Mouse (Mus musculus) heart, embryonic 10.5 days (tissue): ENCODE measurements around the gene Zic4. TPM values are rescaled to one million over a fixed set of nuclear protein-coding genes. Genes with fewer than 3 reads are reported as not detected.

ENCODE experiments used
- DNase-seq: peaks from one replicate; pipeline ENCODE4 v3.0.0-alpha.2; 2017; ENCODE audit warnings: low spot score
- H3K27ac ChIP-seq: fragments of 300-500 bp; sonication (generic); 2 replicates; pipeline ENCODE4 v1.5.1; 2016; ENCODE audit warnings: mild to moderate bottlenecking
- H3K27me3 ChIP-seq: fragments of 300-500 bp; sonication (generic); 2 replicates; pipeline ENCODE4 v1.6.1; 2016; ENCODE audit warnings: mild to moderate bottlenecking; ENCODE audit not compliant: poor library complexity, insufficient read depth, severe bottlenecking
- H3K36me3 ChIP-seq: fragments of 300-500 bp; sonication (generic); 2 replicates; pipeline ENCODE4 v1.6.1; 2016; ENCODE audit warnings: mild to moderate bottlenecking, moderate library complexity
- H3K4me1 ChIP-seq: fragments of 300-500 bp; sonication (generic); 2 replicates; pipeline ENCODE4 v1.6.1; 2016; ENCODE audit warnings: mild to moderate bottlenecking
- H3K4me3 ChIP-seq: fragments of 300-500 bp; sonication (generic); 2 replicates; pipeline ENCODE4 v1.5.1; 2016; ENCODE audit warnings: mild to moderate bottlenecking, moderate library complexity
- H3K9me3 ChIP-seq: fragments of 300-500 bp; sonication (generic); 2 replicates; pipeline ENCODE4 v1.6.1; 2016; ENCODE audit warnings: mild to moderate bottlenecking, moderate library complexity
- WGBS: fragments of 180-500 bp; shearing (Covaris S2); methylation state at CpG from one replicate; pipeline ENCODE4 v1.1.7; 2016; 5-methylcytosine and 5-hydroxymethylcytosine counted together
- polyA plus RNA-seq: library from polyadenylated mRNA; unstranded; fragments of >200 nt; fragmentation: Nextera tagmentation; extraction: Ambion mirVana; gene quantifications from 2 replicates; pipeline ENCODE4 v1.2.1, GENCODE M21; 2016

Zic4 gene
- polyA plus RNA-seq, 1 experiment from 2014 or later, result 0.13 TPM

- Histone ChIP-seq H3K36me3 (no peaks in the 10 kb centered on the region), H3K4me3 (no peak overlapping the region), H3K4me1 (peaks cover 10% of the 10 kb centered on the region; the same call in 1 of the 2 replicates), H3K27me3 (peaks cover 98% of the 10 kb centered on the region), H3K9me3 (no peaks in the 10 kb centered on the region), H3K27ac (no peak overlapping the region)
- peak; percentile 64 for DNase-seq
- WGBS, result 3% methylated on average over 8 of the region's 8 CpGs
Measured at GRCm38 (mm10) chr9:91385561-91386430, 23.6 kb downstream of the Zic4 start.

GRCm38 (mm10) chr9:91386502-91386890 lies 24.3 kb downstream of the Zic4 start:
- peak; percentile 73 for DNase-seq
- WGBS, result 1% methylated on average over 17 of the region's 17 CpGs
- no peaks in the 10 kb centered on the region for H3K36me3 ChIP-seq

GRCm38 (mm10) chr9:91386891-91387739 lies 24.9 kb downstream of the Zic4 start:
- no peak overlapping the region for H3K4me3 ChIP-seq
- H3K27ac ChIP-seq, result no peak overlapping the region
- H3K27me3 ChIP-seq, result peaks cover 100% of the 10 kb centered on the region
- DNase-seq, result peak; percentile 65
- H3K4me1 ChIP-seq, result peaks cover 3% of the 10 kb centered on the region; the same call in 1 of the 2 replicates
- no peaks in the 10 kb centered on the region for H3K9me3 ChIP-seq
- H3K36me3 ChIP-seq, result no peaks in the 10 kb centered on the region
- under 1% methylated on average over 31 of the region's 31 CpGs for WGBS

More at GRCm38 (mm10) chr9:91386502-91386890, 24.3 kb downstream of the Zic4 start:
- Histone ChIP-seq H3K9me3 (no peaks in the 10 kb centered on the region), H3K27ac (no peak overlapping the region), H3K4me3 (no peak overlapping the region), H3K4me1 (peaks cover 8% of the 10 kb centered on the region; the same call in 1 of the 2 replicates), H3K27me3 (peaks cover 100% of the 10 kb centered on the region)

DNA sequence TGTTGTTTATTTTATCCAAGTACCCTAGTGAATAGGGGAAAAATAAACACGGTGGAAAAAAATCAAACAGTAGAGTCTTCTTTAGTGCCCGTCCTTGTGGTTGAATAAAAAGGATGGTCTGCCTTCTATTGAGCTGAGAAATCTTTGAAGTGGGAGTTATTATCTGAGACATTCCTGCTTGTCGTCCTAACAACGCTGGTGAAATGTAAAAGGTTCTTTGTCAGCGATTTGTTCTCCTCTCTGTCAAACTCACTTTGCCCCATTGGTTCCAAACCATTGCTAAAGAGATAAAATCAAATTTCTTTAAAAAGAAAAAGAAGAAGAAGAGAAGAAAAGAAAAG lies 25.5 kb downstream of the Zic4 start:
- WGBS, result under 1% methylated on average over 5 of the region's 5 CpGs
- Histone ChIP-seq H3K27ac (no peak overlapping the region), H3K4me1 (peaks cover 3% of the 10 kb centered on the region; the same call in 1 of the 2 replicates), H3K36me3 (no peaks in the 10 kb centered on the region), H3K9me3 (no peaks in the 10 kb centered on the region), H3K4me3 (no peak overlapping the region), H3K27me3 (peaks cover 100% of the 10 kb centered on the region)
- DNase-seq, result no peak

- H3K4me1 ChIP-seq, result peaks cover 3% of the 10 kb centered on the region; the same call in 1 of the 2 replicates
- H3K27me3 ChIP-seq, result peaks cover 100% of the 10 kb centered on the region
- no peak overlapping the region for H3K4me3 ChIP-seq
- no peaks in the 10 kb centered on the region for H3K9me3 ChIP-seq
- no peak for DNase-seq
- WGBS, result 5% methylated on average over 4 of the region's 4 CpGs
- H3K27ac ChIP-seq, result no peak overlapping the region
- no peaks in the 10 kb centered on the region for H3K36me3 ChIP-seq
Measured at GRCm38 (mm10) chr9:91388173-91388572, 26.0 kb downstream of the Zic4 start.

- no peaks in the 10 kb centered on the region for H3K36me3 ChIP-seq
- WGBS, result 8% methylated on average over 8 of the region's 8 CpGs
- no peak overlapping the region for H3K27ac ChIP-seq
- no peak for DNase-seq
- peaks cover 99% of the 10 kb centered on the region for H3K27me3 ChIP-seq
- no peak overlapping the region for H3K4me3 ChIP-seq
- no peaks in the 10 kb centered on the region for H3K4me1 ChIP-seq
- no peaks in the 10 kb centered on the region for H3K9me3 ChIP-seq
Measured at GRCm38 (mm10) chr9:91393376-91394068, 31.3 kb downstream of the Zic4 start.

DNA sequence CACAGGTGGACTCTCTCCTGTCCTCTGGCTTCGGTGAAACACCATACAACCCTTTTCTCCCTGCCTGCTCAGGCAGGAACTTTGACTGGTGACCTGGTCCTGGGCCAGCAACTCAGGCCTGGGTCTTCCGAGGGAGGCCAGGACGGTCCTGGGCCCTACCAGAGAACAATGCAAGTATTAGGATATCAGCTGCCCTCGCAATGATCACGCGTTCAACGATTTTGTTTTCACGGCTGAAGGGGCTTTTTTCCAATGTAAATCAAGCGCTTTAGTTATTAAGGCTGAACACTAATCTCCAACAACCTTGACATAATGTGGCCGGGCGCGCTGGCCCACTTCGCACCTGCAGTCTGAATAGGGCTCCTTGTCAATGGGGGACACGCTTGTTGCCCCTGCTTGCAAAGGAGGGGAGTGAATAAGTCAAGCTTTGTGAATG lies 32.0 kb downstream of the Zic4 start:
- no peaks in the 10 kb centered on the region for H3K4me1 ChIP-seq
- no peak for DNase-seq
- H3K27me3 ChIP-seq, result peaks cover 98% of the 10 kb centered on the region
- H3K36me3 ChIP-seq, result no peaks in the 10 kb centered on the region
- H3K9me3 ChIP-seq, result no peaks in the 10 kb centered on the region
- 3% methylated on average over 14 of the region's 14 CpGs for WGBS
- H3K27ac ChIP-seq, result no peak overlapping the region
- no peak overlapping the region for H3K4me3 ChIP-seq

GRCm38 (mm10) chr9:91395066-91395772 lies 33.0 kb downstream of the Zic4 start:
- H3K36me3 ChIP-seq, result no peaks in the 10 kb centered on the region
- no peak overlapping the region for H3K4me3 ChIP-seq
- WGBS, result 8% methylated on average over 14 of the region's 14 CpGs
- peaks cover 98% of the 10 kb centered on the region for H3K27me3 ChIP-seq
- H3K9me3 ChIP-seq, result no peaks in the 10 kb centered on the region
- H3K4me1 ChIP-seq, result no peaks in the 10 kb centered on the region
- DNase-seq, result no peak
- no peak overlapping the region for H3K27ac ChIP-seq

DNA sequence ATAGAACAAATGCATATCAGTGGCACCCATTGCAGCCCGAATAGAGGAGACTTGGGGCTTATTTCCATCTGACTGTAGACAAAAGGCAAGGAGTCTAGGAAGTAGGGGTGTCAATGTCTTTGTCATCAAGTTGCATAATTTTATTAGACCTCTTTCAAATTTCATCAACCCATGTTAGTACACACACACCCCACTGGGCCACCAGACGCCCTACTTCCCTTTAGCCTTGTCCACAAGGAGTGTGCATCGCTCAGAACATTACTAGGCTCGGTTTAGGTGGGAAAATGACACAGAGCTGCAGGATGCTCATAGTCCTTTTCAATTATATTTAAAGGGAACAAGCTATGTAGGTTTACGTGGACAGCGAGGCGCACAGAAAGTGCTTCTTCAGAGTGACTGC lies 37.8 kb downstream of the Zic4 start:
- Histone ChIP-seq H3K27ac (no peak overlapping the region), H3K27me3 (peaks cover 98% of the 10 kb centered on the region), H3K9me3 (no peaks in the 10 kb centered on the region), H3K36me3 (no peaks in the 10 kb centered on the region), H3K4me1 (no peaks in the 10 kb centered on the region), H3K4me3 (no peak overlapping the region)
- 19% methylated on average over 7 of the region's 7 CpGs for WGBS
- no peak for DNase-seq

DNA sequence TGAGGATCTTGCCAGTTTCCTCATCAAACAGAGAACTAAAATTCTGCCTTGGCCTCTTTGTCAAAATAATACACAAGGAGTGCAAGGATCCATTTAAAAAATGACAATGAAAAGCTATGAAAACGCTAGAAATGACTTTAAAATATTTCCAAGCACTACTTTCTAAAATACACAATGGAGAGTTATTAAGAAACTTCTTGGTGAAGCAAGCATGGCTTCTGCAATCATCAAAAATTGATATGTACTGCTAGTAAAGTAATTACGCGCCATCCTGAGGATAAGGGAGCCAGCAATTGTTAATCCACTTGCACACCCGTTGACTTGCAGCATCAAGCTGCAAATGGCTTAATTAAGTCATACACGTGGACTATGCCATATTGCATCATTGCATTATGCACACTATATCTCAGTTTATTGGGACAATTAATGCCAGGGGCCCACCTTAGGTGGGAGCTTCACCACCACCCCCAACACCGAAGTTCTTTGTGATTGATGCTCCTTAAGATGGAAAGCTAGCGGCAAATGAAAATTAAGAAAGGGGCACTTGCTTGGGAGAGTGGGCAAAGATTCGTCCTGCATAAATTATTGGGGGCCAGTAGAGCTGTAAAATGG lies 38.4 kb downstream of the Zic4 start:
- Histone ChIP-seq H3K27me3 (peaks cover 98% of the 10 kb centered on the region), H3K9me3 (no peaks in the 10 kb centered on the region), H3K4me1 (no peaks in the 10 kb centered on the region), H3K4me3 (no peak overlapping the region), H3K36me3 (no peaks in the 10 kb centered on the region), H3K27ac (no peak overlapping the region)
- DNase-seq, result no peak
- 8% methylated on average over 8 of the region's 8 CpGs for WGBS

GRCm38 (mm10) chr9:91401471-91401870 lies 39.3 kb downstream of the Zic4 start:
- H3K4me1 ChIP-seq, result no peaks in the 10 kb centered on the region
- peaks cover 98% of the 10 kb centered on the region for H3K27me3 ChIP-seq
- H3K9me3 ChIP-seq, result no peaks in the 10 kb centered on the region
- H3K27ac ChIP-seq, result no peak overlapping the region
- no peak overlapping the region for H3K4me3 ChIP-seq
- no peaks in the 10 kb centered on the region for H3K36me3 ChIP-seq
- WGBS, result under 1% methylated on average over 10 of the region's 10 CpGs
- no peak for DNase-seq

DNA sequence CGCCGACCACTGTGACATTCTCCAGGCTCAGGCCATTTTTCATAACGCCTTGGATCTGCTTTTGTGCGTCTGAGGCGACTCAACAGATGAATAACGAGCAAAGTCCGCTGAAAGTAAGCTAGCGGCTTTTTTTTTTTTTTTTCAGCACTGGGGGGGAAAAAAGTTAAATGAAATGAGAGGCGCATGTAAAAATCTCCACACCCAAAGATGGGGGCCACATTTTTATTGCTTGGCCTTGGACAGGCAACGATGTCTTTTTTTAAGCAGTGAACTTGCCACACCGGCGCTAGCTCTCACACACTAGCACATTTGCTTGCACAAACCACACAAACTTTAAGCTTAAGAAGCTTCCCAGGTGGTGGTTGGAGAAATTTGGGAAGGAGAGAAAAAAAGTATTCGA lies 42.0 kb downstream of the Zic4 start:
- peaks cover 100% of the 10 kb centered on the region for H3K27me3 ChIP-seq
- no peak overlapping the region for H3K27ac ChIP-seq
- 3% methylated on average over 13 of the region's 13 CpGs for WGBS
- no peaks in the 10 kb centered on the region for H3K36me3 ChIP-seq
- H3K9me3 ChIP-seq, result no peaks in the 10 kb centered on the region
- DNase-seq, result no peak
- H3K4me3 ChIP-seq, result no peak overlapping the region
- H3K4me1 ChIP-seq, result no peaks in the 10 kb centered on the region
